Mouse (Mus musculus) urinary bladder, adult 18-20 months (tissue): Measurements from ENCODE around the gene Itgb6.

Experiments
- DNase-seq, 2 experiments: peaks; one replicate each; pipeline ENCODE4 v3.0.0; 2022; ENCODE audit warnings: low spot score in 2 of 2, mixed read lengths in 2 of 2

Itgb6 gene

DNA sequence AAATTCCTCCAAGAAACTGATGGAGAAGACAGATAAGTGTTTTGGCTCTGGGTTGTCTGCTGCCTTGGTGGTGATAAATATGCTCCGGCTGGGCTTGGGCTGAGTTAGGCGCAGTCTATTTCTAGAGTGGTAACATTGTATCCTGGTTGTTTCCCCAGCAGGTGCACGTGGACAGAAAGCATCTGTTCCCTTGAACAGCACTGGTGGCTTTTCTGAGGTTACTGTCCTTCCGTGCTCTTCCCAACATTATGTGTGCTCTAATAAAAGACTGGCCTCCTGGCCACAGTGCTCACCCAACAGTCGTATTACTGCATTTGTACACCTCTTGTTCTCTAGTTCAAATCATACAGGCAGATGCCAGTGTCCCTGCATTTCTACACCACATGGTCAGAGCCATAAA, 9.6 kb downstream of the Itgb6 start:
- DNase-seq, result no peak

DNA sequence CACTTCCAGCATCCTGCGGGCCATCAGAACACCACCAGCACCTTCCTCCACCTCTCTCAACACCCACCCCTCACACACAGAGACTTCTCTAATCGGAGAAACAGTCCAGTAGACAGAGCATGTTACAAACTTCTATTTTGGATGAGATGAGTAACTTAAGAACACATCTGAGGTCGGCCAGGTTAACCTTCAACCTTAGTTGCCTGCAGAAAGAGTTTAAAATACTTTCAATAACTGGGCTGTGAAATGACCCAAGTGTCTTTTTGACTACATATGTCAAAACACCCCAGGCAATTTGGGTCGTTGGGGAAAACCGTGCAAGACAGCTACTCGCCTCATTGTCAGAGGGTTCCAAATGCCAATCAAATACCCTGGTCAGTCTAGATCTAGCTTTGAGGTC, 10.0 kb downstream of the Itgb6 start:
- DNase-seq, result no peak

DNA sequence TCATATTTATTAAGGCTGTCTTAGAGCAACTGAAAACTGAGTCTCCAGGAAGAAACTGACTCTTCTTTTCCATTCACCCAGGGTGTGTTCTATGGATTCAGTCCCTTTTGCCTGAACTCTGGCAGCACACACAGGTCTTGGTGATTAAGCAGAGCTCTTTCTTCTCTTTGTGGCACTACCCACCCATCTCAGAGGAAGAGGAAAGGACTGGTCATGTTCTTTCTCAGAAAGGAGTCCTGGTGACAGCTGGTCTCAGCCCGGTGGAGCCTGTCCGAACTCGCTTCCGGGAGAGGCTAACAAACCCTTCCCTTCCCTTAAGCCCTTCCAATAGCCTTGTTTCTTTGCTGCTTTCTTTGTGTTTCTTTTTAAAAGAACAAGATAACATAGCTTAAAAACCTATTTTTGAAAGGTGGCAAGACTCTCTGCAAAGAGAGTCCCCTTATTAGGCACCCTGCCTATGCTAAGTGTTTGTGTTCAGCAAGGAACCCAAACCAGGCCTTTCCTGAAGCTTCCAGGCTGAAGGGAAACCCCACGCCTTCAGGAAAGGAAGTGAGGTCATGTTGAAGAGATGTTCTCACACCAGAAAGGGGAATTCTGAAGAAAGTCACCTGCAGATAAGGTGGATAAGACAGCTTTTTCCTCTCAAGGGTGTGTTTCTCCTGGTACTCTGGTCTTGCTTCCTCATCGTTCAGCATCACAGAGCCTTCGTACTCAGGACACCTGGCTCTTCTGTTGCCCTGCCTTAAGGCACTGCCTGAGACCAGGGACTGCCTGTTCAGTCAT, 11.2 kb downstream of the Itgb6 start:
- no peak for DNase-seq

DNA sequence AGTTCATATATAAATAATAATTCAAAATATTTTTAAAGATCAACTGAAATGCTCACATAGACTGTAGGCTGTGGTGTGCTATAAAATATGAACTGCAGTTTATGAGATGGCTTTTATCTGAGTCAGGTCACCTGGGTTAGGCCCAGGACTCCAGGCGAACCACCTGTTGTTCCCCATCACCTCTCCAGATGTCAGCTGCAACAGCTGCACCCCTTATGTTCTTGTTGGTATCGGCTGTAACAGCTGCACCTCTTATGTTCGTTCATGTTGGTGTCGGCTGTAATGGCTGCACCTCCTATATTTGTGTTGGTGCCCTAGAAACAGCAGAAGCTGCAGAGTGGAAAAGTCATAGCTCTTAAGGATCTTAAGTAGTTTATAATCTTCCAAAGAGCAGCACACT, 12.1 kb downstream of the Itgb6 start:
- no peak for DNase-seq

DNA sequence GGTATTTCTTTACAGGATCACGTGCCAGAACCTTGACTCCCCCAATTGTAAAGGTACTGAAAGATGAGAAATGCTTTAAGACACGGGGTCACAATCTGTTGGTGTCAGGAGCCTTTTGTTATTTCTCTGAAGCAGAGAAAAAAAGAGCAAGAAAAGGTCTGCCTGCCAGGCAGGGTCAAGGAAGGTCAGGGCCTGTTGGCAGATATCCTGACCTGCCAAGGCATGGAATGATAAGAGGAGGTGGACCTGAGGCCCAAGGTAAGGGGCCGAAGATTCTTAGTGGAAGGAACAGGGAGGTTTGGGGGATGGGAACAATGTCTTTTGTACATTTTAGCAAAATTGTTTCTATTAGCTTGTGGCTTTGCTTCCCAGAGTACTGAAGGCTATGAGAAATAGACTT, 13.8 kb downstream of the Itgb6 start:
- DNase-seq, result no peak

DNA sequence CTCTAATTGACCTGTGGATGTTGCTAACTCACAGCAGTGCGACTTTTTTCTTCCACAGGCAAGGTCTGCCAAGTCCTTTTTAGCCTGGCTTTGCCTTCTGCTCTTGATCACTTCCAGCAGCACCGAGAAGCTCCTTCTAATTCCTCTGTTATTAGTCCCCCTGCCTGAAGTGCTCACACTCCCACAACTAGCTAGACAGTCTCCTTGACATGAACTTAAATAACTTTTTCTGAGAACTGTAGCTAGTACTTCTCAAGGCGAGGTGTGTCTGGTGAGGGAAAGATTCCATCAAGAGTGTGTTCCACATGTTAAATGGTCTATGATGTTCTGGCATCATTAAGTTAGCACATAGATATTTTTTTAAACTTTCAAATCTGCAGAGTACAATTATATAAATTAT, 15.6 kb downstream of the Itgb6 start:
- no peak for DNase-seq

DNA sequence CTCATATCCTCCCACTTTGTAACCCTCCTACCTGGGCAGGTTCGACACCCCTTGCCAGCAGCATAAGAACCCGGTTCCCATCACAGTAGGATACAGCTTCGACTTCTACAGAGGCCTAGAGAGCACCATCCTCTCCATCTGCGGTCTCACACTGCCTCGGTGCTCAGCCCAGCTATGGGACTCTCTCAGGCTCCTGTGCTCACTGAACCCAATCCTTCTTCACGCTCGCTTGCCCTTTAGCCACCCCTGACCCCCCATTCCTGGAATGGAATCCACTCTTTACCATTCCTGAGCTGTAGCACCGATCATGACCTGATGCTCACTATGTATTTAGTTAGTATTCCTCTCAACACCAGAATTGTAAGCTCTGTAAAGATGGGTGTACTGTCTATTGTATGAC, 17.0 kb downstream of the Itgb6 start:
- DNase-seq, result no peak

DNA sequence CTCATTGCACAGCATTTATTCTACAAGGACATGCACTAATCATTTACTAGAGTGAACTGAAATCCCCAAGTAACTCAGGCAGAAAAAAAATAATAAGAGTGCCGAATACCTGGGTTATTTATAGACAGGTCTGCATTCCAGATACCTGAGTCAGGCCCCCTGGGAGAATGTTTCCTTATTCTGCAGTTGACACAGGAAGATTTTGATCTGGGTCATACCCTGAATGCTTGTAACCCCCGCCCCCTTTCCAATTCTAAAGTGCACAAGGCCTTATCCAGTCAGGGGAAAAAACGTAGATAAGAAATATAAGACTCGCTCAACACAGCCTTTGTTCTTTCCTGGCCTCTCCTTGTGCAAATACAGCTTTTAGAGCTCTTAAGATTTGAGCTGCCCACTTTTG, 19.1 kb downstream of the Itgb6 start:
- DNase-seq, result peak in 1 of 2 experiments; percentile 66

DNA sequence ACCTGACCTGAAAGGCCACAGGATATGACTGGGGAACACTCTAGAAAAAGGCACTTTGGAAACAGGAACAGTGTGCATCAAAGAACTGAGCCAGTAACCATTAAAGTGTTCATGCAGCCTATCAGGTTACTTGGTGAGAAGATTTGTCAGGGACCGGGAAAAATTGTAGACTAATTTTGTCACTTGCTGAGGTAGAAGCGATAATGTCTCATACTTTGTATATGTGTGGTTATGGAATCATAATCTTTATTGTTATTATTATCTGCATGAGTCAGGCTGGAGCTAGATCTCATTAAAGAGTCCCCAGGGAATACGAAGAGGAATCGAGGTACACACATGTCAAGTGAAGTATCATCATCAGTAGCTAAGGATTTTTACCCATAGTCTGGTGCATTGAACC, 21.5 kb downstream of the Itgb6 start:
- DNase-seq, result no peak

DNA sequence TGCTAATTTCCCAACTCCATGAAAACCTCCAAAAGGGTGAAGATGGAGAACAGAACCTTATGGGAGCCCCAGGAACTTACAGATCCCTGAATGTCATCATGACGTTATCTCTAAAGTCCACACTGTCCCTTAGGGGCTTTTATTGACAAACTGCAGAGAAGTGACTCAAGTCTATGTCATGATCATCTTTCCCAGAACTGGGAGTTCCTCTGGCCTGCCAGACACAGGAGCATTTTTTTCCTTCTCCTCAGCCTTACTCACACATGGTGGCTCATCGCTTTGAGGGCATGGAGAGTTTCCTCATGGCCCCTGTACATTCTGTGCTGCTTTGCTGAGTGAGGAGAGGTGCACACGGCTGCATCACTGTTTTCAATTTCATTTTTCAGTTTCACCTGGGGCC, 22.4 kb downstream of the Itgb6 start:
- no peak for DNase-seq

DNA sequence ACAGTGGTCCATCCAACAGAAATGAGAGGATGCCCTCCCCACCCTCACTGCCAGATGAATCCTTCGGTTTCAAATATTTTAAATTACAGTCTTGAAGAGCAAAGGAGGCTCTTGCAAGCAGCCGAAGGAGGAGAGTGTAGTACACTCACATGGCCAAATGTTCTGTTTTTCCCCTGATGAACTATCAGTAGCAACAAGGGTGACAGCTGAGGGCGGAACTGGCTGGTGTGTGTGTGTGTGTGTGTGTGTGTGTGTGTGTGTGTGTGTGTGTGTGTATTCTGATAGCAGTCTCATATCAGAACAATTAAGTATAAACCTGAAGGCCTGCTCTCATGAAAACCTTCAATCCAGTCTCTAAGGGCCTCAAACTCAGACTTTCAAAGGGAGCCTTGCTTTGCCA, 22.9 kb downstream of the Itgb6 start:
- no peak for DNase-seq

DNA sequence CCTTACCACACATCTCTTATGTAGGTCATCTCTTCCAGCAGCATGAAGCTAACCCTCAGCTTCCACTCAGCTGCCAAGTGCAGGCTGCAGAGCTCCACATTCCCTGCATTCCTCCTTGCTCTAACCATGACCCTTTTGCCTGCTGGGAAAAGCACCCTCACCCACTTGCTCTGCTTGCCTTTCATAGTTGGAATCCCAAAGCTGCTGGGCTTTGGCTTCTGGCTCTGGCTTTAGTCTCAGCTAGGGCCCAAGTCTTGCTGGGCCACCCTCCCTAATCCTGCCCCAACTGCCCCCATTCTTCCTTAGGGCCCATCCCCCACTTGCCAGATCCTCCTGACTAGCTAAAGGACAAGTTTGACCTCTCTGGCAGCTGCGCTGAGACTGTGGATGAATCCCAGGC, 24.3 kb downstream of the Itgb6 start:
- no peak for DNase-seq

DNA sequence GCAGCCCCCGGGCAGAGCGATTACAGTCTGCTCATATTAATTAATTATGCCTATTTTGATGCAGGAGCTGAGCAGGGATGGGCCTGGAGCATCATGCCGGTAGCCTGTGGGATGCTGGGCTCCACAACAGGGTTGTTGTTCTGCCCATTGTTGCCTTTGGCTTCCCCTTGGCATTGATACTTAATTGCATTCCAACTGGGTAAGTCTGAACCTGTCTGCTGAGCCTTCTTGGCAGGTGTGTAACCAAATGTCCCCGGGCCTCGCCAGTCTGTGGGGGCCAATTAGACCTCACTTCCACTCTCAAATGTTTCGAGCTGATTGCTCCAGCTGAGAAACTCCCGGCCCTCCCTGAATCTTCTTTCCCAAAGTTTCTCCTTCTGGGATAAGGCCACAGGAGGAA, 24.9 kb downstream of the Itgb6 start:
- no peak for DNase-seq

DNA sequence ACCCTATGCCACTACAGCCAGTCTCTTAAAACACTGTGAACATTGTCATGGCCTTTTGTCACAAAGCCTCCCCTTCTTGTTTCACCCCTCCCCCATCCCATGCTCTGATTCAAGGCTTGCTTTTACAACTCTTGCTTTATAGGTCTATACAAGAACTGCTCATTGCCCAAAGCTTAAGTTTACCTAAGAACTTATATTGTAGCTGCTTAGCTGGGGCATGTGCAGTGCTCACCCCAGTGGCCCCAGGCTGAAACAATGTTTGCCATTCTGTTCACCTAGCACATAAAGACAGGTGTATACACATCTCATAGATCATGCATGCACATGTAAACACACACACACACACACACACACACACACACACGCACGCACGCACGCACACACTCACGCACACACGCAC, 25.9 kb downstream of the Itgb6 start:
- no peak for DNase-seq

DNA sequence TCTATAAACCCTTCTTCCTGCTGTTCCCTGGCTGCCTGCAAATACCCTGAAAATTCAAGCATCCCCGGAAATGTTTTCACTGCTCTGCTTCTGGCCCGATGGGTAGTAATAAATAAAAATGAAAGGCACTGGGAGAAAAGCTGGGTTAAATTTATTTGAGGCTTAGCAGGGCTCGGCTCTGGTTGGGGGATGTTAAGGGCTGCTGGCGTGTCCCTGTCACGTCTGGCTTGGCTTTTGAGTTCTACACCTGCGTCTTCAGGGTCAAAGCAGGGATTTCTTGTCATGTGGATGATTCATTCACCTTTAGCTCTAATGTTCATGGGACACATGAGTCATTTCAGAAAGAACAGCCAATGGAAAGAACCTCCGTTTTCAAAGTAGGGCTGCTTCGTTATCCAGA, 26.7 kb downstream of the Itgb6 start:
- no peak for DNase-seq

DNA sequence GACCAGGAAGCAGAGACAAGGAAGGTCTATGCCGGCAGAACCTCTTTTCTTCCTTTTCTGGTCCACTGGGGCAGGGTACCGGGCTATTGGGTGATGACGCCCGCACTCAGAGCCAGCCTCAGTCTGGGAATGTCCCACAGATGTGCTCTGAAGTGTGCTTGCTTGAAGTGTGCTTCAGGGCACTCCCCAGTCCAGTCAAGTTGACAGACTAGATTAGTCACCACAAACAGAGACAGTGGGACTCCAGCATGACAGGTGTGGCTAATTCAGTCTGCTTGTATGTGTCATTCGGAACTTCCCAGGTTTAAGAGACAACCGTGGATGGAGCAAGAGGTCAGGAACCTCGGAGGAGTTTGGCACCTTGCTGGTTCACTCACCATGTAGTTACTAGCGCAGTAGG, 27.9 kb downstream of the Itgb6 start:
- DNase-seq, result no peak

DNA sequence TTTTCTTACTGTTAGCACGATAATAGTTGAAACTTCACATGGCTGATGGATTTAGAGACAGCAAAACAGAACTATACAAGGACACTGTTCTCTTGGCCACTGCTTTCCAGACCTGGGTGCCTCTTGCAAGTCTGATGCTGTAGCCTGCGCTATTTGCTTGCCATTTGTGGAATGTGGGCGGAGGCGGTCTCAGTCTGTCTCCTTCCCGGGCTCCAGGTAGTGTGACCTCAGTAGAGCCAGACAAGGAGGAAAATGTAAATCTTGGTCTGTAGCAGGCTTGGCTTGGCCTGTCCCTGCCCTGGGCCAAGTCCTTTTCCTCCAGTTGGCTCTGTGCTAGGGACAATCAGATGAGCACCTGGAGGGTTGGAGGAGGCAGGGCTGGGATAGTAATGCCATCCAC, 30.2 kb downstream of the Itgb6 start:
- DNase-seq, result no peak

DNA sequence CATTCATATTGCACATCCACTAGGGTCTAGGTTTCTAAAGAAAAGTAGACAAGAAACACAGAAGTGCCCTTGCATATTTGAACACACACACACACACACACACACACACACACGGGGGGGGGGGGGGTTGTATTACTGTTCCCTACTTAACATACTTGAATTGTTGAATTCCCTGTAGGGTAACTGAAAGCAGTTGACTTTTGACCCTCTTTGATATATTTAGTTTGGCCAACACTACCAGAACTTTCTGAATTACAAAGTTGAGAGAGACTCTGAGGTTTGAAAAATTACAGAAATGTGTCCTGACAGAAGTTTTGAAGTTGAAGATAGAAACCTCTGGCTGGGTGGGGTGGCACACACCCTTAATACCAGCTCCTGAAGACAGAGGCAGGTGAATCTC, 32.2 kb downstream of the Itgb6 start:
- DNase-seq, result no peak

DNA sequence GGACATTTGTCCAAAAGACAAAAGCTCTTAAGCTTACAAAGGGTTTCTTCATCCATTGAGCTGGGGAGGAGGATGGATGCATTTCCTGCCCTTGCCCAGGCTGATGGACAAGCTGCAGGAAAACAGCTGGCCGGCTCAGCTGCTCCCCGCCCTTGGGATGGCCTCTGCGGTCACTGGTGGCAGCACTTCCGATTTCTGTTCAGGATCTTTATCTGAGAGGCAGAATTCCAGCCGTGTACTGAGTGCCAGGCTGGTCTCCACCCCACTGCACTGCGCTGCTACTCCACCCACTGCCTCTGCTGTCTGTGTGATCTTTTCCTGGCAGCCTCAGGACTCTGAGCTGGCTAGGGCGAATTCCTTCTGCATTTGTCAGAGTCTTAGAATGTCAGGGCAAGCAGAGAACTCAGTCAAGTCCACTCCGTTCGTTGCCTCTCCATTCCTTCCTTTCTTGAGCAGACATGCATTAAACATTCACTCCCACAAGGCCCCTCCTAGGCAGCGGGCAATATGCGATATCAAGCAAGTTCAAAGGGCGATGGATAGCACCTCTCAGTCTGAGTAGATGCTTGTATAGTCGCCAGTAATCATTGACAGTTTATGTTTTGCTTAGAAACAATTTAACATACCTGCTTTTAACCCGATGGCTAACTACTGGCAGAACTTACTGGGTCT, 33.4 kb downstream of the Itgb6 start:
- peak; percentile 38 to 73 for DNase-seq

DNA sequence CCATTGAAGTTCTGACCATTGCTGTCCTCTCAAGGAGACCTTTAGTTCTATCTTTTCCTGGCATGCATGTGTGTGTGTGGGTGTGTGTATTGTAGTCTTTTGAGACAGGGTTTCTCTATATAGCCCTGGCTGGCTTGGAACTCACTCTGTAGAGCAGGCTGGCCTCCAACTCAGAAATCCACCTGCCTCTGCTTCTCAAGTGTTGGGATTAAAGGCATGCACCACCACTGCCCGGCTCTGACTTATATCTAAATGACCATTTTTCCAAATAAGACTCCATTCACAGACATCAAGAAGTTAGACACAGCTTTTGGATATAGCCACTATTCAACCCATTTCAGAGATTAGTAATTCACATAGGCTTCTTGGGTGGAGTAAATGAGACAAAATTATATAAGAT, 34.3 kb downstream of the Itgb6 start:
- DNase-seq, result no peak

DNA sequence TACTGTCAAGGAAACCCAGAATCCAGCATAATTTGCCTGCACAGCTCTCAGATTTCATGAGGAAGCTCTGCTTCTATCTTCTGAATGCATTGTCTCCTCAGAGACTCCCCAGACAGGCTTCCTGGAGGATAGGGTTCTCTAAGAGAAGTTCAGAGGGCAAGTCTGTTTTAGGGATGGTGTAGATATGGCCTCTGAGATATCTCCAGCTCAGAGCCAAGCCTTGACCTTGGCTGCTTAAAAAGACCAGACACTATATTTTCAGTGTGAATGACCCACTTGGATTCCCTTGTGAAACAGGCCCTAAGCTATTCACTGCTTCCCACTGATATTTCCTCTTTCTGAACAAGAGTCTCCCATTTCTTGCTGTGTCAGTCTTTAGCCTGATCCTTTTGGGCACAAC, 36.5 kb downstream of the Itgb6 start:
- no peak for DNase-seq

DNA sequence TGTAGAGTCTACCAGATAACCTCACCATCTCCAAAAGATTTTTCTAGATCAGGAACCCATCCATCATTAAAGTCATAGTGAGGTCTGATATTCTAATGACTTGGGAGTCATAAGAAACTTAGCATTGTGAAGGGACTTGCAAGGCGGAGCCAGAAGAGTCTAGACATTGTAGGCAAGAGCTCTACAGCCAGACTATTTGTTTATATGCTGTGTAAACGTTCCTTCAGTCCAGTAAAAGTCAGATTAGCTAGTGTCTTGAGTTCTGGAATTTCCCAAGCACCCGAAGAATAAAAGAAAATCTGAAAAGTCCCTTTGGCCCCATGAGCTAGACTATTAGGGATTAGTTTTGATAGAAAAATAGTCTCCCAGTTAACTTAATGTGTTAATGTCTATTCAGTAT, 38.3 kb downstream of the Itgb6 start:
- no peak for DNase-seq

DNA sequence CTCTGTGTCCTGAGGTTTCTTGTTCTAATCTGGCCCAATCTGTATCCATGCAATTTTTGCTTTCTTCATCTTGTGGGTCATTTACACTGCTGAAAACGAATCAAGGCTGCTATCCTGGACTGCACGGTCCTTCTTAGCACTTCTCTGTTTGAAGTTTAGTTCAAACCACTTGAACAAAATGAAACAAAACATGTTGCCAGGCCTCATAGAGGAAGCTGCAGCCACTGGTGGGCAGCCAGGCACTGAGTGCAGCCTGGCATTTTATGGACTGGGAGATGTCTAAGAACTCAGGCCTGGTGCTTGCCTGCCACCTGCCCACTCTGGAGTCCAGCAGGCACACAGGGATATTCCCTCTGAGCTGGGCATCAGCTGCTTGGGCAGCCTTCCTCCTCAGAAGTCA, 39.9 kb downstream of the Itgb6 start:
- no peak for DNase-seq

DNA sequence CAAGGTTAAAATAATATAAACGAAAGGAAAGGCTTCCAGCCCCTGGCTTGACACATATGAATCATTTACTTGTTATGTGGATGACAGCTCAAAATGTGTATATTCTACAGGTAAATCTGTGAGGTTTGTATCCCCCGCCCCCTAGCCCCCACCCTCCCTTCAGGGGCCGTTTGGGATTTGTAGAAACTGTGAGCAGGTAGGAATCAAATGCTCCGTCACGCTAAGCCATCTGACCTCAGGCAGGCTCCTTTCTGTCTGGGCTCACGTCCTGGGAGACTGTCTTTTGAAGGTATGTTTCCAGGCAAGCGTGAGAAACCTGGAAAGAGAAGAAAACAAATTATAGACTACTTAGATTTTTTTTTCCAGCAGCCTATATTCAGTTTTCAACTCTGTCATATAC, 48.0 kb downstream of the Itgb6 start:
- DNase-seq, result no peak
